Mouse (Mus musculus) retina, embryonic 14.5 days (tissue): Measurements from ENCODE around the gene Olfr676.
"Not testable (repeated sequence)": the region's sequence is repeated elsewhere in the genome, so short reads cannot be mapped to it uniquely, and the experiment has no call there.

Experiments used
- DNase-seq: peaks from one replicate; pipeline ENCODE4 v3.0.0-alpha.2; 2015; ENCODE audit warnings: low spot score

Olfr676 gene

DNA sequence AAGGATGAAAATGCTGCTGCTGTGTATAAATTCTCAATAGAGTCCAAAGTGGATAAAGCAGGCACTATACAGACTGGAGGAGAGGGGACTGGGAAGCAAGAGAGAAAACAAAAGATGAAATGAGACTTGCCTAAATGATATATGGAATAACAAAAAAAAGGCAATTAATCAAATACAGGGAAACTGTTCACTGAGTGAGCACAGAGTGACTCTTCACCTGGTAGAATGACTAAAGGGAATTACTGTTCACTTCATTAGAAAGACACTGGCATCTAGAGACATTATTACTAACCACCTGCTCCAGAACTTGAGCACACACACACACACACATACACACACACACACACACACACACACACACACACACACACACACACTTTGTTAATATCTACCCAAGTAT is at the start of gene Olfr676:
Olfr676 (plus strand) TSS at position 301 of the 400 bp plus-strand sequence.
- no peak for DNase-seq

DNA sequence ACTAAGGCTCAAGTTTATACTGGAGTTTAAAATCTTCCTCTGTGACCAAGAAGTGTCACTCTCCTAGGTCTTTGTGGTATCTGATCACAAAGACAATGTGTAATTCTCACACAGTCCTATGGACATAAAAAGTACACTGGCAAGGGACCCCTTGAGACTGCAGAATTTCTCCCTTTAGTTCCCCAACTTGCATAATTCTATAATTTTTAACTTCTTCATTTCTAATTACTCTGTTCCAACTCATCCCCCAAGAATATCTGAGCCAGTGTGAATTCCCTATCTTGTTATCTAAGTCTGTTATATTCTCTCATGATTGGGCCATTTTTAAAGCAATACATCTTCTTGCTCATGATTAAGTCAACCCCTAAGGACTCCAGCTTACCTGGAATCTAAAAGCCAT is 30.6 kb upstream of the Olfr676 start, which contains the start of gene Olfr672:
Olfr672 (minus strand) TSS at position 101 of the 400 bp plus-strand sequence.
- DNase-seq, result no peak

DNA sequence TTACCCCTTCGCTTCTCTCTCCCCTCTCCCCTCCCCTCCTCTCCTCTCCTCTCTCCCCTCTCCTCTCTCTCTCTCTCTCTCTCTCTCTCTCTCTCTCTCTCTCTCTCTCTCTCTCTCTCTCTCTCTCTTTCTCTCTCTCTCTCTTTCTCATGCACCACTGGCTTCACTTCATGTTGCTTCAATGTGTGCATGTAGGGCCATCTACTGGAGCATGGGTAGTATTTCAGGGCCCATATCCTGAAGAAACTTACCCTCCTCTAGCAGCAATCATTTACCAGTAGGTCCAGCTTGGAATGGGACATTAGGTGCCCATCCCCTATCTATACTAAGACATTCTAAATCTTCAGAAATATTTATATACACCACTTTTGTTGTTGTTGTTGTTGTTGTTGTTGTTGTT is 10.0 kb upstream of the Olfr676 start:
- no peak for DNase-seq

DNA sequence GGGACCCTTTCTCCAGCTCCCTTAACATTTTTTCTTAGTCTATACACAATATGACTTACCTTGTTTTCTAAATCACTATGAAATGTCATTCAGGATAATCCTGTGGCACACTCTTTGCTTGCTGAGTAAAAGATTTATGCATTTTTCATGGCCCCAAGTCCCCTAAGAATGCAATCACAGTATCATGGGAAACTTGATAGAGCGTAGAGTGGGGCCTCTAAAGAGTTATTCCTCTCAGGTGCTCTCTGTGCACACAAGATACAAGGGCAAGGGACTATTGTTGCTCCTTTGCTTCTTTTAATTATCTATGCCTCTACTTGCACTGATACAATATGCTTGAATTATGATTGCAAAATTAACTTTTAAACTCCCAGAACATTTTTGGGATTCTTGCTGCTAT is 4.1 kb upstream of the Olfr676 start, which contains the start of gene Olfr675:
Olfr675 (minus strand) TSS at position 101 of the 400 bp plus-strand sequence.
- no peak for DNase-seq

DNA sequence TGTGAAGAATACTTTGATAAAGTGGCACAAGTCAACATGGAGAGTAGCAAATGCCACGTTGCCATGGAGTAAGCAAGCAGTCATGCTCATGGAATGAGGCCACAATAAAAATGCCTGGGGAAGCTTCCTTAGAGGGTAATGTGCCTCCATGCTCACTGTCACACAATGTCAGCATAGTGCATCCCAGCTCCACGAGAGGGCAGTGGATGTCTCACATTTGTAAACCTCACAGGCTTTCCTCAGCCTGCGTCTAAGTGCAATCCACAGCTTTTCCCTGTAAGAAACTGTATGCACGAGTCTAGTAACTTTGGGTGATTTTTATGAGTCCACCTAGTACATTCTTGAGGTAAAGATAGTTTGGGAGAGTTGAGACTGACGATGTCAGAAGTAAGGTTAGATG is 1.3 kb downstream of the Olfr676 start:
- not testable (repeated sequence) for DNase-seq

DNA sequence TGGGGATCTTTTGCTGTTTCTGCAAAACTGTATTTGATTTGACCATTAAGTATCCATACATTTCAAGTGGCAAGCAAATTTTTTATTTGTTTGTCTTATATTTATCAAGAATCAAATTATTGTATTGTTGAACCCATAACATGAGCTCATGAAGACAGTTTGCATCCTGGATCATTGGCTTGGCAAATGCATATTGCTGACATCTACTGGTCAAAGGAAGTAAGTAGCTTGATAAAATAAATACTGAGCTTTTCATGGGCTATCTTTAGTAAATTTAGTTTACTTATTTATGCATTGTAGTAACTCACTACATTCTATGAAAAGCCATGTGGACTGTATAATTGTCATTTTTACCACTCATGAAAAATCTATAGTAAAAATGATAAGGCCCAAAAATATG is 26.5 kb downstream of the Olfr676 start:
- DNase-seq, result peak; percentile 1

DNA sequence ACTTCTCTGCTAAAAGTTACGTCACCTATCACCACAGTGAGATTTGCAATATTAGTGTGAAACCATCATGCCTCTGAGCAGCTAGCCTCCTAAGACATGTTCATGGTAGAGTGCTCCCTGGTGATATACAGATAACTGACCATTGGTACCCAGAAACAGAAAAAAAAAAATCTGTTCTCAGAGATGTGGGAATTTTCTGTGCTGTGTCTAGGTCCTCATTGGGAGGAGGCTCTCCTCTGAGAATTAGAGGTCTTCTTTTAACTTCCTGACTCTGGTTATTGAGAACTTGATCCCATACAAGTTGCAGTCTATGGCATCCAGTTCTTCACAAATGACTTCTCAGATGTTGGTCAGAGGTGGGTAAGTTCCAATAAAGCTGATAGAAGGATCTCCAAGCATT is 31.7 kb downstream of the Olfr676 start, which contains the start of gene Olfr678:
Olfr678 (plus strand) TSS at position 301 of the 400 bp plus-strand sequence.
- no peak for DNase-seq

DNA sequence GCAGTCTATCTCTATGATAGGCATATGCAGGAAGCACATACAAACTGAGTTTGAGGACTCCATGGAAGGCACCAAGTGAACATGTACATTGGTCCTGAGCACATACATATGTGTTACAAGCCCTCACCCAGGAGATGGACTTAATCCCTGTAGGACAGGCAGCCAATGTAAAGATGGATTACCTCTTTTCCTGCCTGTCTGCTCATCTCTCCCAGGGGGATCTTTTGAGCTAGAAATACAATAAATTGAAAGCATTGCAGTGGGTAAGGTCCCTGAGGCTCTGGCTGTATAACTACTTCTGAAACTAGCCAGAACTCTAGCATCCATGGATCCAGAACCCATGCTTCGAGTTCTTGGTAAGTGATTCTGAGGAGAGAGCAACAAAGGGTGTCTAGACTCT is 48.4 kb downstream of the Olfr676 start, which contains the start of gene Olfr679:
Olfr679 (plus strand) TSS at position 301 of the 400 bp plus-strand sequence.
- no peak for DNase-seq
